Mouse (Mus musculus) lung, postnatal 0 days (tissue): Measurements from ENCODE around the gene Cpeb3.

Experiments used
- CTCF ChIP-seq: IDR thresholded peaks from 2 replicates; pipeline ENCODE4 v1.5.1; 2016; ENCODE audit warnings: antibody characterized with exemption, mild to moderate bottlenecking
- EP300 ChIP-seq: IDR thresholded peaks from 2 replicates; pipeline ENCODE4 v1.6.1; 2016; ENCODE audit warnings: antibody characterized with exemption, mild to moderate bottlenecking, control low read depth

GRCm38 (mm10) chr19:37128461-37128860, 79.9 kb downstream of the Cpeb3 start:
- TF ChIP-seq CTCF (no peak), EP300 (no peak)
